Mouse (Mus musculus): ENCODE measurements around the gene Hras. TPM values are rescaled to one million over a fixed set of nuclear protein-coding genes. Genes with fewer than 3 reads are reported as not detected.

The Hras gene
- polyA plus RNA-seq, 1 experiment from 2014 or later: 182 TPM

- Histone ChIP-seq H3K27ac (replicated peaks) (no peak overlapping the region), H3K9ac (no peak overlapping the region)
- WGBS: 86% methylated on average over 1 of the region's 1 CpGs
Observed at GRCm38 (mm10) chr7:141220377-141220776, 26.6 kb upstream of the Hras start.

GRCm38 (mm10) chr7:141219558-141220099 lies 25.8 kb upstream of the Hras start:
- WGBS: 83% methylated on average over 1 of the region's 1 CpGs
- H3K4me1 ChIP-seq (replicated peaks): peaks cover 41% of the 10 kb centered on the region
- H3K9me3 ChIP-seq: no peaks in the 10 kb centered on the region
- H3K9ac ChIP-seq: no peak overlapping the region
- no peak overlapping the region for H3K4me2 ChIP-seq
- no peaks in the 10 kb centered on the region for H3K27me3 ChIP-seq
- no peak overlapping the region for H3K4me3 ChIP-seq
- H3K36me3 ChIP-seq: no peaks in the 10 kb centered on the region
- no peak overlapping the region for H3K27ac ChIP-seq (replicated peaks)
- no peak for ATAC-seq (ENCODE audit: low FRiP score, low read depth)

More at GRCm38 (mm10) chr7:141220377-141220776, 26.6 kb upstream of the Hras start:
- Histone ChIP-seq H3K4me2 (peak overlapping the region; percentile 76; the same call in 1 of the 2 replicates), H3K4me3 (no peak overlapping the region), H3K27me3 (no peaks in the 10 kb centered on the region), H3K4me1 (replicated peaks) (peaks cover 35% of the 10 kb centered on the region), H3K36me3 (no peaks in the 10 kb centered on the region), H3K9me3 (no peaks in the 10 kb centered on the region)
- ATAC-seq (ENCODE audit: low FRiP score, low read depth): no peak

GRCm38 (mm10) chr7:141218557-141219133 lies 24.8 kb upstream of the Hras start:
- no peak overlapping the region for H3K27ac ChIP-seq (replicated peaks)
- no peak overlapping the region for H3K9ac ChIP-seq
- WGBS: 93% methylated on average over 5 of the region's 5 CpGs
- no peak overlapping the region for H3K4me2 ChIP-seq
- no peak overlapping the region for H3K4me3 ChIP-seq
- no peak for ATAC-seq (ENCODE audit: low FRiP score, low read depth)
- peaks cover 41% of the 10 kb centered on the region for H3K4me1 ChIP-seq (replicated peaks)
- no peaks in the 10 kb centered on the region for H3K9me3 ChIP-seq
- no peaks in the 10 kb centered on the region for H3K36me3 ChIP-seq
- H3K27me3 ChIP-seq: no peaks in the 10 kb centered on the region

- Histone ChIP-seq H3K9me3 (no peaks in the 10 kb centered on the region), H3K4me2 (no peak overlapping the region), H3K4me3 (no peak overlapping the region), H3K27ac (replicated peaks) (no peak overlapping the region), H3K9ac (no peak overlapping the region), H3K4me1 (replicated peaks) (peaks cover 41% of the 10 kb centered on the region), H3K27me3 (no peaks in the 10 kb centered on the region), H3K36me3 (no peaks in the 10 kb centered on the region)
- WGBS: 81% methylated on average over 3 of the region's 3 CpGs
- no peak for ATAC-seq (ENCODE audit: low FRiP score, low read depth)
Observed at GRCm38 (mm10) chr7:141218141-141218540, 24.3 kb upstream of the Hras start.

- no peaks in the 10 kb centered on the region for H3K9me3 ChIP-seq
- ATAC-seq (ENCODE audit: low FRiP score, low read depth): no peak
- peaks cover 37% of the 10 kb centered on the region for H3K4me1 ChIP-seq (replicated peaks)
- 90% methylated on average over 17 of the region's 17 CpGs for WGBS
- H3K27me3 ChIP-seq: no peaks in the 10 kb centered on the region
- H3K27ac ChIP-seq (replicated peaks): no peak overlapping the region
- H3K4me3 ChIP-seq: no peak overlapping the region
- H3K4me2 ChIP-seq: no peak overlapping the region
- H3K9ac ChIP-seq: no peak overlapping the region
- no peaks in the 10 kb centered on the region for H3K36me3 ChIP-seq
Observed at GRCm38 (mm10) chr7:141217343-141218013, 23.7 kb upstream of the Hras start.

GRCm38 (mm10) chr7:141216894-141217293 lies 23.1 kb upstream of the Hras start:
- Histone ChIP-seq H3K4me2 (peak overlapping the region; percentile 98; the same call in 1 of the 2 replicates), H3K36me3 (no peaks in the 10 kb centered on the region), H3K9me3 (no peaks in the 10 kb centered on the region), H3K9ac (no peak overlapping the region), H3K27me3 (no peaks in the 10 kb centered on the region), H3K4me1 (replicated peaks) (peaks cover 31% of the 10 kb centered on the region), H3K27ac (replicated peaks) (no peak overlapping the region), H3K4me3 (peak overlapping the region; percentile 65; the same call in 1 of the 2 replicates)
- ATAC-seq (ENCODE audit: low FRiP score, low read depth): no peak
- 90% methylated on average over 11 of the region's 11 CpGs for WGBS

GRCm38 (mm10) chr7:141215880-141216733 lies 22.3 kb upstream of the Hras start:
- H3K27me3 ChIP-seq: no peaks in the 10 kb centered on the region
- peak overlapping the region; percentile 98 for H3K4me2 ChIP-seq
- ATAC-seq (ENCODE audit: low FRiP score, low read depth): peak; percentile 69
- H3K9me3 ChIP-seq: no peaks in the 10 kb centered on the region
- H3K9ac ChIP-seq: peak overlapping the region; percentile 65
- peak overlapping the region; percentile 69 for H3K27ac ChIP-seq (replicated peaks)
- peak overlapping the region; percentile 65 for H3K4me3 ChIP-seq
- WGBS: 1% methylated on average over 41 of the region's 42 CpGs
- peaks cover 24% of the 10 kb centered on the region for H3K4me1 ChIP-seq (replicated peaks)
- H3K36me3 ChIP-seq: no peaks in the 10 kb centered on the region

GRCm38 (mm10) chr7:141215101-141215879 lies 21.5 kb upstream of the Hras start, which contains the start of gene Rassf7:
Gene Rassf7, plus strand, starts transcription at chr7:141215860.
- H3K9ac ChIP-seq: peak within 1 kb of the TSS; percentile 65
- peak within 1 kb of the TSS; percentile 98 for H3K4me2 ChIP-seq
- H3K9me3 ChIP-seq: no peaks in the 10 kb centered on the region
- no peaks in the 10 kb centered on the region for H3K36me3 ChIP-seq
- ATAC-seq (ENCODE audit: low FRiP score, low read depth): peak; percentile 96
- H3K4me3 ChIP-seq: peak within 1 kb of the TSS; percentile 65
- peak within 1 kb of the TSS; percentile 69 for H3K27ac ChIP-seq (replicated peaks)
- under 1% methylated on average over 41 of the region's 41 CpGs for WGBS
- H3K27me3 ChIP-seq: no peaks in the 10 kb centered on the region
- H3K4me1 ChIP-seq (replicated peaks): peaks cover 20% of the 10 kb centered on the region

- WGBS: 83% methylated on average over 3 of the region's 3 CpGs
- H3K27me3 ChIP-seq: no peaks in the 10 kb centered on the region
- no peak for ATAC-seq (ENCODE audit: low FRiP score, low read depth)
- H3K9ac ChIP-seq: no peak overlapping the region
- H3K4me2 ChIP-seq: no peak overlapping the region
- H3K9me3 ChIP-seq: no peaks in the 10 kb centered on the region
- H3K27ac ChIP-seq (replicated peaks): no peak overlapping the region
- peaks cover 20% of the 10 kb centered on the region for H3K4me1 ChIP-seq (replicated peaks)
- no peak overlapping the region for H3K4me3 ChIP-seq
- H3K36me3 ChIP-seq: no peaks in the 10 kb centered on the region
Observed at GRCm38 (mm10) chr7:141214310-141214709, 20.5 kb upstream of the Hras start.

- Histone ChIP-seq H3K4me1 (replicated peaks) (peaks cover 20% of the 10 kb centered on the region), H3K27me3 (no peaks in the 10 kb centered on the region), H3K4me3 (peak within 1 kb of the TSS; percentile 65), H3K9ac (0 out of 2 replicates have a peak within 1 kb of the TSS, but pooled peaks have one; percentile 65), H3K36me3 (no peaks in the 10 kb centered on the region), H3K4me2 (peak within 1 kb of the TSS; percentile 98), H3K9me3 (no peaks in the 10 kb centered on the region), H3K27ac (replicated peaks) (peak within 1 kb of the TSS; percentile 54)
- 96% methylated on average over 11 of the region's 11 CpGs for WGBS
- ATAC-seq (ENCODE audit: low FRiP score, low read depth): no peak
Observed at GRCm38 (mm10) chr7:141213605-141214235, 19.9 kb upstream of the Hras start, which contains the start of gene Lmntd2. Gene Lmntd2, minus strand, starts transcription at chr7:141214080.

GRCm38 (mm10) chr7:141213133-141213532 lies 19.3 kb upstream of the Hras start:
- Histone ChIP-seq H3K36me3 (no peaks in the 10 kb centered on the region), H3K4me1 (replicated peaks) (peaks cover 20% of the 10 kb centered on the region), H3K4me3 (no peak overlapping the region), H3K4me2 (no peak overlapping the region), H3K9ac (no peak overlapping the region), H3K27ac (replicated peaks) (no peak overlapping the region), H3K27me3 (no peaks in the 10 kb centered on the region), H3K9me3 (no peaks in the 10 kb centered on the region)
- WGBS: 92% methylated on average over 3 of the region's 3 CpGs
- no peak for ATAC-seq (ENCODE audit: low FRiP score, low read depth)
